Mouse (Mus musculus): ENCODE measurements around the gene Speg. TPM values are rescaled to one million over a fixed set of nuclear protein-coding genes. Genes with fewer than 3 reads are reported as not detected.

Speg gene
- total RNA-seq, 4 experiments from 2014 or later: 131 to 145 (median 137) TPM

- DNase-seq (ENCODE audit: low spot score): no peak
Observed at GRCm38 (mm10) chr1:75393846-75394245, 18.7 kb downstream of the Speg start.

DNA sequence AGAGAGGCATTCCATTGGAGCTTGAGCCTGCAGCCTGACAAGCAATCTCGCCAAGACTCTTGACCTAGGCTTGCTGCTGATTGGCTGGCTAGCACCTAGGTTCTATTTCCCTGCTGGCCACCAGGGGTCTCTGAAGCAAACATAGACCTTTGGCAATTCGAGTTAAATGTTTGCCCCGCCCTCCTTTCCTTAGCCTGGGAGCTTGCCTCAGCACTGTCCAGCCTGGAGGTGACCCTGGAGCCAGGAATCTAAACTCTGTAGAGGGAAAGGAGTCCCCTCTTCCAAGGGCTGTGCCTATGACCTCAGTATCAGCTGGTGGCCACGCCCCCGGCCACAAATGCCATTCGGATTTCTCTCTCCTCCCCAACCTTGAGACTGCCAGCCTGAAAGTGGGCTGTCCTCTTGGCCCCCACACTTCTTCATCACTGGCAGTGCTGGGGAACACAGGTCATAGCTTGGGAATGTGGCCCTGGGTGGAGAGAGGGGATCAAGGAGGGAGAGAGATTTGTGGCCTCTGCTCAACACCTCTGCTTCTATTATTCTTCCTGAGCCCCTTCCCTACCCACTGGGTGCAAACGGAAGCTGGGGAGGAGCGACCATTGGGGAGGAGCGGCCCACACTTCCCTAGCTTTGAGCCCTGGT, 23.8 kb downstream of the Speg start:
- peak; percentile 85 for DNase-seq (ENCODE audit: low spot score)

DNA sequence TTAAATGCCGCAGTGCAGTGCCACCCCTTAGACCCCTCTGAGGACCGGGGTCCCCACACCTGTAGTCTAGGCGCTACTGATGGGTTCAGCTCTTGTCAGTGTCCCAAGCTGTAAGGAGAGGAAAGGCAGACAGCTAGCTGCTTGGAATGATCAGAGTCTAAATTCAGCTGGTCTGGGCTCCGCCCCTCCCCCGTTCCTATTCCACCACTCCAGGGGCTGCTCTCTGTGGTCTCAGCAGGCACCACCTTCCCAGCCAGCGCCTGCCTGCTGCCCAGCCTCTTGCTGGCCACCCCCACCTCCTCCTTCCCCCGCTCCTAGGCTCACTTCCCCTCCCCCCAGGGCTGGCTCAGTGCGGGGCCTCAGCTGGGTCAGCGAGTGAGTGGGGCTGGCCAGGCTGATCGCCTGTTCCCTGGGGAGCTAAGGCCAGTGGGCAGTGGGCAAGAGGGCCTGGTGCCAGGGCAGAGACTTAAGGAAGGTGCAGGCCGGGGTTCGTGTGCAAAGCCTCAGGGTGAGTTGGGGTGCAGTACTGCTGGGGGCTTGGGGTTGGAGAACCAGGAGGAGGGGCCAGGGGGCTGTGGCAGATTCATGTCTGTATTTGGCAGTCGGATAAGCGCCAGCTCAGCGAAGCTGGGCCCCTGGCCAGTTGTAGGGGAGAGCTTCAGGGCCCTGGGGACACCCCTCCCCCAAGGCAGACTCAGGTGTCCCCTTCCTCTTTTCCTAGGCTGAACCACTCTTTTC, 24.8 kb downstream of the Speg start:
- peak; percentile 58 for DNase-seq (ENCODE audit: low spot score)

DNA sequence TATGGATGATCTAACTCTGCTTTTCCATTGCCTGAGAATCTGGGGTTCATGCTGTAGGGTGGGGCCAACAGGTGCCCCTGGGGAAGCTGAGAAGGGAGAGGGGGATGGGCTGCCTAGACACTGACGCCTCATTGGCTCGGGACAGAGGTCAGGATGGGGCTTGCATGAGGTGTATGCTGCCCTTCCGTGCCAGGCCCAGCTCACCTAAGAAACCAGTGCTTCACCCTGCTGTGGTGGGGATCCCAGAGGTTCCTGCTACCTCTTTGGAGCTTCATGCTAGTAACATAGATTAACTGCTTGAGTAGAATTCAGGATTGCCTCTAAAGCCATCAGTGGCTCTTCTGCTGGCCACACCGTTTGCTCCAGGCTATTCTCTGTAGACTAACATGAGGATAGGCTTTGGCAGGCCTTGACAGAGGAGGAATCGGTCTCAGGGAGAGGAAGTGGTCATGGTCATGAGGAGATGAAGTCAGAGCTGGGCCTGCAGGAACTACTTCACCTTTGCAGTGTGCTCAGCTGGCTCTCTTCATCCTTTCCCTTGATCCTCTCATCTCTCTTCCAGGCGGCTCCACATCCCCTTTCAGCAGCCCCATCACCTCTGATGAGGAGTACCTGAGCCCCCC, 25.5 kb downstream of the Speg start:
- no peak for DNase-seq (ENCODE audit: low spot score)

DNA sequence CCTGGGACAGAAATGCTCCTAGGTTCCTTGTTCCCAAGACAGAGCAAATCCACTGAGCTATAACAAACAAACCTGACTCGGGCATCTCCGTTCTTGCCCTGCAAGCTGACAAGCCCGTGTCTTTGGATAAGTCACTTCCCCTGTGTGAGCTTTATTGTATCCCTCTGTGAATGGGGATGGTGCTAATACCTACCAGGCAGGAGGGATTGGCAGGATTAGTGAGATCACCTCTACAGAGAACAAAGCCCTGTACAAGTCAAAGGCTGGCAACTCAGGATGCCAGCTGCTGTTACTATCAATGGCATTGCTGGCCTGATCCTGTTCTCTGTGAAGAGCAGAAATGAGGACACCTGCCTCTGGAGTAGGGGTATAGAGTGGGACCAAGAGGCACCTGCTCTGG, 30.4 kb downstream of the Speg start:
- DNase-seq (ENCODE audit: low spot score): no peak

- no peak for DNase-seq (ENCODE audit: low spot score)
Observed at GRCm38 (mm10) chr1:75406173-75406572, 31.1 kb downstream of the Speg start.

GRCm38 (mm10) chr1:75407056-75407455, 32.0 kb downstream of the Speg start:
- DNase-seq (ENCODE audit: low spot score): no peak

GRCm38 (mm10) chr1:75408210-75408609, 33.1 kb downstream of the Speg start:
- no peak for DNase-seq (ENCODE audit: low spot score)

DNA sequence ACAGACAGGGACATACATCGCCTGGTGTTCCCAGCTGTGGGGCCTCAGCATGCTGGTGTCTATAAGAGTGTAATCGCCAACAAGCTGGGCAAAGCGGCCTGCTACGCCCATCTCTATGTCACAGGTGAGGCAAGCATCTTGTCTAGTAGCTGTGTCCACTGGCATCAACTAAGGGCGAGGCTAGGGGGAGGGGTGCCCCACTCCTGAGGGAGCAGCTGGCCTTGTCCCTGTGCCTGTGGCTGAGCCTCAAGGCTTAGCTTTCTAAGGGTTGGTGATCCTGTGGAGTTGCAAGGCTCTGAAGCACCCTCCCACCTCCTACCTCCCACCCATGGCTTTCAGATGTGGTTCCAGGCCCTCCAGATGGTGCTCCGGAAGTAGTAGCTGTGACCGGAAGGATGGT, 34.9 kb downstream of the Speg start:
- DNase-seq (ENCODE audit: low spot score): no peak

GRCm38 (mm10) chr1:75412196-75412595, 37.1 kb downstream of the Speg start:
- no peak for DNase-seq (ENCODE audit: low spot score)

- DNase-seq (ENCODE audit: low spot score): no peak
Observed at GRCm38 (mm10) chr1:75413749-75414148, 38.7 kb downstream of the Speg start.

DNA sequence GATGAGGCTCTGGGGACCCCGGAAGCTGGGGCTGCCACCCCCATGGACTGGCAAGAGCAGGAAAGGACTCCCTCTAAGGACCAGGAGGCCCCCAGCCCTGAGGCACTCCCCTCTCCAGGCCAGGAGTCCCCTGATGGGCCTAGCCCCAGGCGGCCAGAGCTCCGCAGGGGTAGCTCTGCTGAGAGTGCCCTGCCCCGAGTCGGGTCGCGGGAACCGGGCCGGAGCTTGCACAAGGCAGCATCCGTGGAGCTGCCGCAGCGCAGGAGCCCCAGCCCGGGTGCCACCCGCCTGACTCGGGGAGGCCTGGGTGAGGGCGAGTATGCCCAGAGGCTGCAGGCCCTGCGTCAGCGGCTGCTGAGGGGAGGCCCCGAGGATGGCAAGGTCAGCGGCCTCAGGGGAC, 46.7 kb downstream of the Speg start:
- no peak for DNase-seq (ENCODE audit: low spot score)

- no peak for DNase-seq (ENCODE audit: low spot score)
Observed at GRCm38 (mm10) chr1:75422216-75422822, 47.2 kb downstream of the Speg start.

GRCm38 (mm10) chr1:75422823-75423471, 47.9 kb downstream of the Speg start:
- no peak for DNase-seq (ENCODE audit: low spot score)

DNA sequence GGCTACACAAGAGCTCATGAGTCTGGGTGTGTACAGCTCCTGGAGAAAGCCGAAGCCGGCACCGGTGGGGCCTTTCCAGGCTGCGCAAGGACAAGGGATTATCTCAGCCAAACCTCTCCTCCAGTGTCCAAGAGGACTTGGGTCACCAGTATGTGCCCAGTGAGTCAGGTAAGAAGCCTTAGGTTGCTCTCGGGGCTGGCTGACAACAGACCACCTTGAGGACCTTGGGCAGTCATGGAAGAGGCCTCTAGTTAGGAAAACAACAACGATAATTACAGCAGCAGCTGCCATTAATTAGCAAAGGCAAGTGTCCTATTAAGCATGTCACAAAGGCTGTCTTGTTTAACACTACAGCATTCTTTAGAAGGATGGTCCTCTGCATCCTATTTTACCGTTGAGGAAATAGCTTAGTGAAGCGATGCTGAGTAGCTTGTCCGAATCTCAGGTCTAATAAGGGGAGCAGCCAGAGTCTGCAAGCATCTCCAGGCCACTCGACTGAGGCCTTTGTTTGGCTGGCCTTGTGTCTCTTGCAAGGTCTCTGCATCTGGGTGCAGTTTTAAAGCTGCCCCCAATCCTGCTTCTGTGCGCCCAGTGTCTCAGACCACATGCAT, 48.8 kb downstream of the Speg start:
- no peak for DNase-seq (ENCODE audit: low spot score)

DNA sequence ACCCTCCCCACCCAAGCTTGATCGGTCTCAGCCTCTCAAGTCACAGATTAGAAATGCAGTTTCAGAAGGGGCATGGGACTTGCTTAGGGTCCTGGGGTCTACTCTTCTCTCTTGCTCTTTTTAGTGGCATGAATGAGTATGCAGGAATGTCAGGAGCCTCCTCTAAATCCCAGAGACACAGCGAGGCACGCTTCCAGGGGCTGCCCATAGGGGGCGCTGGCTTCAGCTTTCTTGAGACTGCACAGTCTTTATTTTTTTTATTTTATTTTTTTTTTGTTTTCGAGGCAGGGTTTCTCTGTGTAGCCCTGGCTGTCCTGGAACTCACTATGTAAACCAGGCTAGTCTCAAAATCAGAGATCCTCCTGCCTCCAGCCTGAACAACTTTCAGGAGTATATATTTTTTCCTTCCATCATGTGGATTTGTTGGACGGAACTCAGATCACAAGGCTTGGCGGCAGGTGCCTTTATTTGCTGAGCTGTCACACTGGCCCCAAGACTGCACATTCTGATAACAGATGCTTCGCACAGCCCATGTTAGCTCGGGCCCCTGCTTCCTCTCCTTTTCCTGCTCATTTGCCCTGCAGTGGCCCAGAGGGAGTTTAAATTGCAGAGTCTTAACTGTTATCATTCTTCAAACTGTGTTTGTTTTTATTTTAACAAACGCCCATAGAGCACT, 50.8 kb downstream of the Speg start:
- no peak for DNase-seq (ENCODE audit: low spot score)

DNA sequence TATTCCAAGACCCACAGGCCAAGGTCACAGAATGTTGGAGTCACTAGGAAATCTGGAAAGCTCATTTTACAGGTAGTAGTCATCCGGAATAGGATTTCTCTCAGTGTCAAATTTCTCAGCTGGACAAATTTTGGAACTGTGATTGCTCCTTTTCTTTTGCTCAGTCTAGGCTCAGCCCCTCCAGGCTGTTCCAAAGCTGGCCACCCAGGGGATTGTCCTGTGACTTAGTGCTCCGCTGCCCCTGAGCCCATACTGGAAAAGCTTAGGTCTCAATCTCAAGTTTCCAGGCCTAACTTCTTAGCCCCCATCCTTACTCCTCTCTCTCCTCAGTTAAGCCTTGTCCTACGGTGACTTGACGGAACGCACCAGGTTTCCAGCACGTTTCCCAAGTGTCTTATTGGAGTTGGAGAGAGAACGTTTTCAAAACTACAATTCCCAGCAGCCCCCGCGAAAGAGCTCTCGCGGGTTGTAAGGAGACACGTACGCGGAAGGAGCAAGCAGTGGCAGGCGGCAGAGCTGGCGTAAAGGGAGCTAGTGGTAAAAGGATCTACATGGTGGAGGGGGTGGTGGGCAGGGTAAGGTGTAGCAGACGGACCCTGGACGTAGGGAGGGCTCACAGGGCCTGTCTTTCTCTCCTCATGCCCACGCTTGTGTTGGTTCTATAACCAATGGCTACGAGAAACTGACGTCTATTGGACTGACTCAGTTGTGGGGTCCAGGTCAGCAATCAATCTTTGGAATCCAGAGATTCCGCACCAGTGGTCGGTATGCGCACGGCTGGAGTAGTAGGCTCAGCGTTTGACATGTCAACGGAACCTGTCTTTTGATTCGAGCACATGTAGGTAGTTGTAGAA, 60.6 kb downstream of the Speg start, which contains the start of gene Gmppa:
TSS of gene Gmppa (plus strand) at position 456 of the 854 bp plus-strand sequence.
- peak; percentile 82 for DNase-seq (ENCODE audit: low spot score)

DNA sequence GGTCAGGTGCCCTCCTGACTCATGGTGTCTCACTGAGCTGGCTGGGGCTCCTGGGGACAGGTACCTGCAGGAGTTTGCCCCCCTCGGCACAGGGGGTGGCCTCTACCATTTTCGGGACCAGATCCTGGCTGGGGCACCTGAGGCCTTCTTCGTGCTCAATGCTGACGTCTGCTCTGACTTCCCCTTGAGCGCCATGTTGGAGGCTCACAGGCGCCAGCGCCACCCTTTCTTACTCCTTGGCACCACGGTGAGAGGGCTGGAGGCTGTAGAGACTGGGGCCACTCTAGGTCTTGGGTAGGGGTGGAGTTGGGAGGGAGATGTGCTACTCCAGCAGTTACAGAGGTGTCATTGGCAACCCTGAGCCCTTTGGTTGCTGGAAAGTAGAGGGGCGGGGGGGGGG, 63.7 kb downstream of the Speg start:
- no peak for DNase-seq (ENCODE audit: low spot score)

DNA sequence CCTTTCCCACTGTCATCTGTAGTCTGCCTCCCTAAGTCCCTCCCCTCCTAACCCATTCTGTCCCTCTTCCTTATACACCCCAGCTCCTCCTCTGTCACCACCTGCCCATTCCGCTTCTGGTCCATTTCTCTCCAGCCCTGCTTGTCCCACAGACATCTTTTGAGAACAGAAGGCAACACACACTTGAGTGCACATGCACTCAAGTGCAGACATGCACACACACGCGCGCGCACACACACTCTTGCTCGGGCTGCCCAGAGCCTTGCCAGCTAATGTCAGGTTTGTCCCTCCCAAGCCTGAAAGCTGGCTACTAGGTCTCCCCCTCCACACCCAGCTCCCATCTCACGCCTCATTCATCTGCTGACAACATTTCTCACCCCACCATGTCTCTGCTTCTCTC, 65.6 kb downstream of the Speg start:
- no peak for DNase-seq (ENCODE audit: low spot score)

- no peak for DNase-seq (ENCODE audit: low spot score)
Observed at GRCm38 (mm10) chr1:75441471-75441996, 66.4 kb downstream of the Speg start.

Measured in heart, adult 8-10 months (tissue).